Mouse (Mus musculus) liver, postnatal 0 days (tissue): ENCODE measurements around the gene Pola2.

ENCODE experiments used
- CTCF ChIP-seq: sonication (generic); IDR thresholded peaks from 2 replicates; pipeline ENCODE4 v1.5.1; 2016; ENCODE audit warnings: antibody characterized with exemption, low read depth
- EP300 ChIP-seq: IDR thresholded peaks from 2 replicates; pipeline ENCODE4 v1.6.1; 2016; ENCODE audit warnings: antibody characterized with exemption, low read depth, mild to moderate bottlenecking

DNA sequence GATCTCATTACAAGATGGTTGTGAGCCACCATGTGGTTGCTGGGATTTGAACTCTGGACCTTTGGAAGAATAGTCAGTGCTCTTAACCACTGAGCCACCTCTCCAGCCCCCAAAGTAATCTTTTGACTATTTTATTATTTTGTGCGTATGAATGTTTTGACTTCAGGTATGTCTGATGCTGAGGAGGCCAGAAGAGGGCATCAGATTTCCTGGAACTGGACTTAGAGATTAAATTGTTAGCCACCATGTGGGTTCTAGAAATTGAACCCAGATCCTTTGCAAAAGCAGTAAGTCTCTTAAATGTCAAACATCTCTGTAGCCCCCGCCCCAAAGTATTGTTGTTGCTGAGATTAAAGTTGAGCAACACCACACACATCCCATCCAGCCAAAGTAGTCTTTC lies 1.9 kb upstream of the Pola2 start:
- TF ChIP-seq EP300: no peak
- no peak; the same call in 1 of the 2 replicates for TF ChIP-seq CTCF
